Mouse (Mus musculus) left cerebral cortex, adult 2 months (tissue): ENCODE data around the gene Lsm4. TPM values are rescaled to one million over a fixed set of nuclear protein-coding genes. Genes with fewer than 3 reads are reported as not detected.

Experiments
- DNase-seq, 2 experiments: peaks; one replicate each; pipeline ENCODE4 v3.0.0; 2021 to 2022; ENCODE audit warnings: low spot score in 2 of 2, mixed read lengths in 1 of 2; ENCODE audit errors: extremely low spot score in 1 of 2
- H3K27ac ChIP-seq: fragments of 200-600 bp; 2 replicates; pipeline ENCODE4 v1.8.1; 2022
- H3K4me3 ChIP-seq: fragments of 200-600 bp; 2 replicates; pipeline ENCODE4 v1.8.1; 2022
- CTCF ChIP-seq: fragments of 200-600 bp; IDR thresholded peaks from 2 replicates; pipeline ENCODE4 v1.8.1; 2022; ENCODE audit warnings: antibody characterized with exemption, mild to moderate bottlenecking, moderate library complexity
- intact Hi-C: fragments of 180-260 bp; cut with DNase I; formaldehyde crosslinking; loops from one replicate; pipeline ENCODE4 v1.15.1; 2025
- total RNA-seq, 2 experiments: library from RNA; stranded (reverse); gene quantifications; 2 replicates each; pipeline ENCODE4 v1.2.3; 2021

Lsm4 gene
- total RNA-seq, 2 experiments from 2014 or later = 62.1 to 62.9 TPM

GRCm38 (mm10) chr8:70724216-70724615 lies 51.2 kb downstream of the Lsm4 start:
- DNase-seq = no peak
- intact Hi-C loops = no loop called here
- Histone ChIP-seq H3K4me3 (no peak overlapping the region), H3K27ac (no peak overlapping the region)
- TF ChIP-seq CTCF = no peak

GRCm38 (mm10) chr8:70725792-70726447 lies 52.9 kb downstream of the Lsm4 start:
- no peak overlapping the region for H3K27ac ChIP-seq
- H3K4me3 ChIP-seq = no peak overlapping the region
- TF ChIP-seq CTCF = no peak
- intact Hi-C loops = no loop called here
- DNase-seq = no peak

DNA sequence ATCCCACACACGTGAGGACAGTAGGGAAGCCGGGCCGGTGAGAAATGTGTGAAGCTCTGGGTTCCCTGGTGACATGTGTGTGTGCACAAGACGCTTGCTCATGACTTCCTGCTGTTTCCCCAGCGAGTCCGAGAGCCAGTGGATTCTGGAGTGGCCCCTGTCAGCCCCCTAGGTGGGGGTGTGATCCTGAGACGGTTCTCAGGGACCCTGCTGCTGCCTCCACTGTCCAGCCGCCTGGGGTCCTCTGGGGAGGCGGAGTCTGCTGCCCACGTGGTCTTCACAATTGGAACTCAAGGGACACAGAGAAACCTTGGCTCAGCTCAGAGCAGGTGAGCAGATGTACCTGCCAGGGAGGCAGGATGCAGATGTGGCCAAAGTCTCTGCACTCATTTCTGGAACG lies 53.7 kb downstream of the Lsm4 start:
- Histone ChIP-seq H3K27ac (no peak overlapping the region), H3K4me3 (no peak overlapping the region)
- no peak for TF ChIP-seq CTCF
- no peak for DNase-seq
- intact Hi-C loops = no loop called here

Other genes starting within 250 kb of the Lsm4 start
- gene Crtc1, start 233.7 kb upstream of the Lsm4 start, total RNA-seq = 100 to 1,000 TPM; 134 to 153 TPM
- 10 to 100 TPM; 43.7 to 44.4 TPM for gene Klhl26, start 196.3 kb upstream of the Lsm4 start, total RNA-seq
- gene Tmem59l, start 185.9 kb upstream of the Lsm4 start, total RNA-seq = 100 to 1,000 TPM; 295 to 302 TPM
- 1 to 10 TPM; 2.6 to 3.0 TPM for gene Crlf1, start 180.1 kb upstream of the Lsm4 start, total RNA-seq
- gene Rex1bd, start 166.5 kb upstream of the Lsm4 start, total RNA-seq = 100 to 1,000 TPM; 108 to 110 TPM
- 100 to 1,000 TPM; 788 to 861 TPM for gene Uba52, start 162.4 kb upstream of the Lsm4 start, total RNA-seq
- gene Fkbp8, start 145.5 kb upstream of the Lsm4 start, total RNA-seq = 100 to 1,000 TPM; 392 to 410 TPM
- gene Kxd1, start 145.3 kb upstream of the Lsm4 start, total RNA-seq = 10 to 100 TPM; 39.8 to 44.4 TPM
- 10 to 100 TPM; 18.6 to 20.8 TPM for gene Ell, start 133.8 kb upstream of the Lsm4 start, total RNA-seq
- 10 to 100 TPM; 52.9 to 55.3 TPM for gene Isyna1, start 78.9 kb upstream of the Lsm4 start, total RNA-seq
- gene Ssbp4, start 64.4 kb upstream of the Lsm4 start, total RNA-seq = 100 to 1,000 TPM; 221 to 261 TPM
- gene Lrrc25, start 57.1 kb upstream of the Lsm4 start, total RNA-seq = under 1 TPM; 0.70 to 0.96 TPM
- not detected for gene Gdf15, start 40.8 kb upstream of the Lsm4 start, total RNA-seq
- 10 to 100 TPM; 15.5 to 17.5 TPM for gene Pgpep1, start 12.9 kb upstream of the Lsm4 start, total RNA-seq
- gene Jund, start 25.7 kb downstream of the Lsm4 start, total RNA-seq = 100 to 1,000 TPM; 247 to 264 TPM
- gene Iqcn, start 30.2 kb downstream of the Lsm4 start, total RNA-seq = under 1 TPM; 0.16 to 0.21 TPM
- not detected for gene Gm3336, start 45.3 kb downstream of the Lsm4 start, total RNA-seq
- 1 to 10 TPM; 1.9 to 3.0 TPM for gene Pde4c, start 50.5 kb downstream of the Lsm4 start, total RNA-seq
- gene Rab3a, start 81.4 kb downstream of the Lsm4 start, total RNA-seq = 100 to 1,000 TPM; 808 to 835 TPM
- gene Mpv17l2, start 87.7 kb downstream of the Lsm4 start, total RNA-seq = 10 to 100 TPM; 33.3 to 35.7 TPM
- 100 to 1,000 TPM; 159 to 160 TPM for gene Pik3r2, start 103.5 kb downstream of the Lsm4 start, total RNA-seq
- 100 to 1,000 TPM; 369 to 386 TPM for gene Mast3, start 131.8 kb downstream of the Lsm4 start, total RNA-seq
- under 1 TPM; 0.77 to 0.82 TPM for gene Il12rb1, start 135.2 kb downstream of the Lsm4 start, total RNA-seq
- 10 to 100 TPM; 19.5 to 20.7 TPM for gene Arrdc2, start 166.5 kb downstream of the Lsm4 start, total RNA-seq
- 10 to 100 TPM; 20.0 to 20.4 TPM for gene Kcnn1, start 190.0 kb downstream of the Lsm4 start, total RNA-seq
- gene Ccdc124, start 200.7 kb downstream of the Lsm4 start, total RNA-seq = 10 to 100 TPM; 94.8 to 99.0 TPM
- gene Slc5a5, start 219.5 kb downstream of the Lsm4 start, total RNA-seq = 10 to 100 TPM in 1 of 2 experiments, 1 to 10 TPM in 1; 9.9 to 10.3 TPM
- gene Rpl18a, start 224.2 kb downstream of the Lsm4 start, total RNA-seq = 100 to 1,000 TPM; 588 to 633 TPM
- gene Map1s, start 232.7 kb downstream of the Lsm4 start, total RNA-seq = 10 to 100 TPM; 80.4 to 95.7 TPM